Mouse (Mus musculus): ENCODE results near the gene Ier5.

GRCm38 (mm10) chr1:155126716-155127115 lies 27.3 kb upstream of the Ier5 start:
- TF ChIP-seq CTCF (IDR thresholded peaks at IDR 0.05; ENCODE audit: insufficient read depth, low read depth, low read length): no peak
- TF ChIP-seq POLR2A (IDR thresholded peaks at IDR 0.05; ENCODE audit: insufficient read depth, low read depth, low read length): no peak
